Mouse (Mus musculus): Measurements from ENCODE around the gene 1700003E16Rik.

Gene 1700003E16Rik

GRCm38 (mm10) chr6:83156259-83156684, at the start of gene 1700003E16Rik, which contains the start of gene Wdr54:
1700003E16Rik (plus strand) TSS chr6:83156404.
Wdr54 (minus strand) TSS chr6:83156397.
- no peak for DNase-seq (ENCODE audit: low read depth)

- DNase-seq (ENCODE audit: low read depth): no peak
Observed at GRCm38 (mm10) chr6:83107566-83108400, 48.4 kb upstream of the 1700003E16Rik start.

GRCm38 (mm10) chr6:83108762-83109668, 47.2 kb upstream of the 1700003E16Rik start, which contains the start of gene Mrpl53:
Mrpl53 (plus strand) TSS chr6:83109040.
- DNase-seq (ENCODE audit: low read depth): no peak

GRCm38 (mm10) chr6:83111510-83112136, 44.6 kb upstream of the 1700003E16Rik start:
- no peak for DNase-seq (ENCODE audit: low read depth)

- peak; percentile 56 for DNase-seq (ENCODE audit: low read depth)
Observed at GRCm38 (mm10) chr6:83115011-83115671, 41.1 kb upstream of the 1700003E16Rik start, which contains the start of gene Mogs. Mogs (plus strand) TSS chr6:83115496.

- no peak for DNase-seq (ENCODE audit: low read depth)
Observed at GRCm38 (mm10) chr6:83115682-83116372, 40.4 kb upstream of the 1700003E16Rik start.

GRCm38 (mm10) chr6:83116373-83117164, 39.6 kb upstream of the 1700003E16Rik start:
- DNase-seq (ENCODE audit: low read depth): no peak

GRCm38 (mm10) chr6:83117165-83117438, 39.1 kb upstream of the 1700003E16Rik start:
- no peak for DNase-seq (ENCODE audit: low read depth)

GRCm38 (mm10) chr6:83117616-83118015, 38.6 kb upstream of the 1700003E16Rik start:
- DNase-seq (ENCODE audit: low read depth): no peak

GRCm38 (mm10) chr6:83118369-83118768, 37.8 kb upstream of the 1700003E16Rik start:
- no peak for DNase-seq (ENCODE audit: low read depth)

- DNase-seq (ENCODE audit: low read depth): no peak
Observed at GRCm38 (mm10) chr6:83118825-83119733, 37.1 kb upstream of the 1700003E16Rik start.

- no peak for DNase-seq (ENCODE audit: low read depth)
Observed at GRCm38 (mm10) chr6:83119734-83120051, 36.5 kb upstream of the 1700003E16Rik start.

GRCm38 (mm10) chr6:83120930-83121862, 35.0 kb upstream of the 1700003E16Rik start, which contains the start of gene Wbp1:
Wbp1 (minus strand) TSS chr6:83121559.
- DNase-seq (ENCODE audit: low read depth): peak; percentile 100

GRCm38 (mm10) chr6:83121863-83122710, 34.1 kb upstream of the 1700003E16Rik start:
- no peak for DNase-seq (ENCODE audit: low read depth)

GRCm38 (mm10) chr6:83122961-83123360, 33.2 kb upstream of the 1700003E16Rik start:
- DNase-seq (ENCODE audit: low read depth): no peak

- peak; percentile 81 for DNase-seq (ENCODE audit: low read depth)
Observed at GRCm38 (mm10) chr6:83124851-83125312, 31.3 kb upstream of the 1700003E16Rik start.

GRCm38 (mm10) chr6:83125331-83125730, 30.9 kb upstream of the 1700003E16Rik start, which contains the start of gene Ino80b:
Ino80b (minus strand) TSS chr6:83125431.
- no peak for DNase-seq (ENCODE audit: low read depth)
